Mouse (Mus musculus) stomach, embryonic 16.5 days (tissue): ENCODE measurements around the gene Zfp949. TPM values are rescaled to one million over a fixed set of nuclear protein-coding genes. Genes with fewer than 3 reads are reported as not detected.

Experiments used
- ATAC-seq: fragments of 200-750 bp; cut with Nextera tagmentation; 2 replicates; pipeline ENCODE4 v1.8.0; 2017; ENCODE audit warnings: moderate number of reproducible peaks, moderate TSS enrichment; ENCODE audit not compliant: insufficient read depth, low FRiP score
- H3K27ac ChIP-seq: fragments of 300-500 bp; sonication (generic); 2 replicates; pipeline ENCODE4 v1.5.1; 2014; ENCODE audit warnings: low read length
- H3K27me3 ChIP-seq: fragments of 300-500 bp; sonication (generic); 2 replicates; pipeline ENCODE4 v1.6.1; 2014; ENCODE audit warnings: low read length, control low read depth, mixed read lengths; ENCODE audit not compliant: control insufficient read depth, insufficient read depth
- H3K36me3 ChIP-seq: fragments of 300-500 bp; sonication (generic); 2 replicates; pipeline ENCODE4 v1.6.1; 2014; ENCODE audit warnings: low read length; ENCODE audit not compliant: control insufficient read depth, insufficient read depth
- H3K4me1 ChIP-seq: fragments of 300-500 bp; sonication (generic); 2 replicates; pipeline ENCODE4 v1.6.1; 2014; ENCODE audit warnings: low read length, control low read depth, mixed read lengths; ENCODE audit not compliant: control insufficient read depth, insufficient read depth
- H3K4me2 ChIP-seq: fragments of 300-500 bp; sonication (generic); 2 replicates; pipeline ENCODE4 v1.6.1; 2014; ENCODE audit warnings: low read depth, low read length, mixed read lengths
- H3K4me3 ChIP-seq: fragments of 300-500 bp; sonication (generic); replicated peaks from 2 replicates; pipeline ENCODE4 v1.5.1; 2014; ENCODE audit warnings: mild to moderate bottlenecking, low read length
- H3K9ac ChIP-seq: fragments of 300-500 bp; sonication (generic); 2 replicates; pipeline ENCODE4 v1.6.1; 2014; ENCODE audit warnings: low read length
- H3K9me3 ChIP-seq: fragments of 300-500 bp; sonication (generic); replicated peaks from 2 replicates; pipeline ENCODE4 v1.6.1; 2016; ENCODE audit warnings: low read length, control low read depth; ENCODE audit not compliant: control insufficient read depth
- WGBS: fragments of 180-500 bp; shearing (Covaris S2); extraction: QIAGEN DNeasy Blood & Tissue Kit; methylation state at CpG from one replicate; pipeline ENCODE4 v1.1.7; 2014; 5-methylcytosine and 5-hydroxymethylcytosine counted together
- polyA plus RNA-seq: library from polyadenylated mRNA; unstranded; fragments of >200 nt; fragmentation: Nextera tagmentation; extraction: Ambion mirVana; gene quantifications from 2 replicates; pipeline ENCODE4 v1.2.1, GENCODE M21; 2015

The Zfp949 gene
- polyA plus RNA-seq, 1 experiment from 2014 or later, result 12.2 TPM

- peak overlapping the region; percentile 92 for H3K27ac ChIP-seq
- no peak for ATAC-seq
- peak overlapping the region; percentile 94 for H3K9ac ChIP-seq
- peak overlapping the region; percentile 75 for H3K4me3 ChIP-seq
- H3K27me3 ChIP-seq, result no peaks in the 10 kb centered on the region
- no peaks in the 10 kb centered on the region for H3K9me3 ChIP-seq
- peak overlapping the region; percentile 71 for H3K4me2 ChIP-seq
- peaks cover 11% of the 10 kb centered on the region; the same call in 1 of the 2 replicates for H3K36me3 ChIP-seq
- under 1% methylated on average over 10 of the region's 10 CpGs for WGBS
- peaks cover 12% of the 10 kb centered on the region for H3K4me1 ChIP-seq
These were observed 25.8 kb upstream of the Zfp949 start for GRCm38 (mm10) chr9:88521961-88522568.

- H3K4me1 ChIP-seq, result peaks cover 12% of the 10 kb centered on the region
- peak overlapping the region; percentile 87 for H3K4me2 ChIP-seq
- H3K9ac ChIP-seq, result peak overlapping the region; percentile 94
- peak; percentile 95 for ATAC-seq
- H3K36me3 ChIP-seq, result peaks cover 11% of the 10 kb centered on the region; the same call in 1 of the 2 replicates
- H3K4me3 ChIP-seq, result peak overlapping the region; percentile 75
- H3K9me3 ChIP-seq, result no peaks in the 10 kb centered on the region
- H3K27ac ChIP-seq, result peak overlapping the region; percentile 92
- no peaks in the 10 kb centered on the region for H3K27me3 ChIP-seq
- WGBS, result under 1% methylated on average over 69 of the region's 69 CpGs
These were observed 25.1 kb upstream of the Zfp949 start for GRCm38 (mm10) chr9:88522569-88523334.

- Histone ChIP-seq H3K4me2 (peak overlapping the region; percentile 87), H3K27me3 (no peaks in the 10 kb centered on the region), H3K27ac (peak overlapping the region; percentile 90), H3K9ac (peak overlapping the region; percentile 74), H3K9me3 (no peaks in the 10 kb centered on the region), H3K4me1 (peaks cover 12% of the 10 kb centered on the region), H3K4me3 (peak overlapping the region; percentile 75), H3K36me3 (peaks cover 11% of the 10 kb centered on the region; the same call in 1 of the 2 replicates)
- WGBS, result 2% methylated on average over 16 of the region's 16 CpGs
- no peak for ATAC-seq
These were observed 24.5 kb upstream of the Zfp949 start for GRCm38 (mm10) chr9:88523335-88523668.

- H3K27ac ChIP-seq, result no peak overlapping the region
- 90% methylated on average over 2 of the region's 2 CpGs for WGBS
- no peak overlapping the region for H3K4me2 ChIP-seq
- no peak overlapping the region for H3K4me3 ChIP-seq
- H3K9ac ChIP-seq, result no peak overlapping the region
- no peak for ATAC-seq
- H3K27me3 ChIP-seq, result no peaks in the 10 kb centered on the region
- peaks cover 11% of the 10 kb centered on the region; the same call in 1 of the 2 replicates for H3K36me3 ChIP-seq
- no peaks in the 10 kb centered on the region for H3K9me3 ChIP-seq
- H3K4me1 ChIP-seq, result peaks cover 12% of the 10 kb centered on the region
These were observed 23.5 kb upstream of the Zfp949 start for GRCm38 (mm10) chr9:88524367-88524766.

GRCm38 (mm10) chr9:88524796-88525195 lies 23.0 kb upstream of the Zfp949 start:
- Histone ChIP-seq H3K9ac (no peak overlapping the region), H3K4me2 (no peak overlapping the region), H3K9me3 (no peaks in the 10 kb centered on the region), H3K27ac (no peak overlapping the region), H3K27me3 (no peaks in the 10 kb centered on the region), H3K4me3 (no peak overlapping the region), H3K36me3 (peaks cover 11% of the 10 kb centered on the region; the same call in 1 of the 2 replicates), H3K4me1 (peaks cover 12% of the 10 kb centered on the region)
- 63% methylated on average over 3 of the region's 3 CpGs for WGBS
- no peak for ATAC-seq

- WGBS, result 91% methylated on average over 6 of the region's 6 CpGs
- H3K4me3 ChIP-seq, result no peak overlapping the region
- no peak for ATAC-seq
These were observed 22.5 kb upstream of the Zfp949 start for GRCm38 (mm10) chr9:88525341-88525740.

GRCm38 (mm10) chr9:88527956-88528355 lies 19.9 kb upstream of the Zfp949 start:
- Histone ChIP-seq H3K27me3 (no peaks in the 10 kb centered on the region), H3K9me3 (no peaks in the 10 kb centered on the region), H3K36me3 (no peaks in the 10 kb centered on the region), H3K4me3 (no peak overlapping the region), H3K9ac (no peak overlapping the region), H3K4me1 (peaks cover 3% of the 10 kb centered on the region), H3K4me2 (no peak overlapping the region), H3K27ac (no peak overlapping the region)
- ATAC-seq, result no peak
- 75% methylated on average over 4 of the region's 4 CpGs for WGBS

More at GRCm38 (mm10) chr9:88525341-88525740, 22.5 kb upstream of the Zfp949 start:
- H3K4me2 ChIP-seq, result no peak overlapping the region
- no peak overlapping the region for H3K27ac ChIP-seq
- H3K36me3 ChIP-seq, result peaks cover 7% of the 10 kb centered on the region; the same call in 1 of the 2 replicates
- H3K4me1 ChIP-seq, result peaks cover 12% of the 10 kb centered on the region
- H3K9ac ChIP-seq, result no peak overlapping the region
- H3K9me3 ChIP-seq, result no peaks in the 10 kb centered on the region
- H3K27me3 ChIP-seq, result no peaks in the 10 kb centered on the region

GRCm38 (mm10) chr9:88528736-88529135 lies 19.1 kb upstream of the Zfp949 start:
- H3K4me2 ChIP-seq, result no peak overlapping the region
- no peak overlapping the region for H3K9ac ChIP-seq
- H3K4me1 ChIP-seq, result no peaks in the 10 kb centered on the region
- H3K9me3 ChIP-seq, result no peaks in the 10 kb centered on the region
- no peak overlapping the region for H3K27ac ChIP-seq
- H3K27me3 ChIP-seq, result no peaks in the 10 kb centered on the region
- ATAC-seq, result no peak
- no peak overlapping the region for H3K4me3 ChIP-seq
- WGBS, result 83% methylated on average over 5 of the region's 5 CpGs
- H3K36me3 ChIP-seq, result no peaks in the 10 kb centered on the region

GRCm38 (mm10) chr9:88529571-88529970 lies 18.2 kb upstream of the Zfp949 start:
- Histone ChIP-seq H3K4me3 (no peak overlapping the region), H3K4me2 (no peak overlapping the region), H3K27ac (no peak overlapping the region), H3K36me3 (no peaks in the 10 kb centered on the region), H3K9ac (no peak overlapping the region), H3K4me1 (no peaks in the 10 kb centered on the region), H3K27me3 (no peaks in the 10 kb centered on the region), H3K9me3 (no peaks in the 10 kb centered on the region)
- ATAC-seq, result no peak
- WGBS, result 80% methylated on average over 3 of the region's 3 CpGs
